Mouse (Mus musculus) left cerebral cortex, adult 9 months (tissue): ENCODE measurements around the gene Pwp2.
A peak's percentile ranks its signal among the peaks of the same experiment; 100 is the strongest.
"Not testable (repeated sequence)": the region's sequence is repeated elsewhere in the genome, so short reads cannot be mapped to it uniquely, and the experiment has no call there.

Experiments
- DNase-seq, 2 experiments: peaks; one replicate each; pipeline ENCODE4 v3.0.0; 2022; ENCODE audit warnings: low spot score in 2 of 2

Gene Pwp2

DNA sequence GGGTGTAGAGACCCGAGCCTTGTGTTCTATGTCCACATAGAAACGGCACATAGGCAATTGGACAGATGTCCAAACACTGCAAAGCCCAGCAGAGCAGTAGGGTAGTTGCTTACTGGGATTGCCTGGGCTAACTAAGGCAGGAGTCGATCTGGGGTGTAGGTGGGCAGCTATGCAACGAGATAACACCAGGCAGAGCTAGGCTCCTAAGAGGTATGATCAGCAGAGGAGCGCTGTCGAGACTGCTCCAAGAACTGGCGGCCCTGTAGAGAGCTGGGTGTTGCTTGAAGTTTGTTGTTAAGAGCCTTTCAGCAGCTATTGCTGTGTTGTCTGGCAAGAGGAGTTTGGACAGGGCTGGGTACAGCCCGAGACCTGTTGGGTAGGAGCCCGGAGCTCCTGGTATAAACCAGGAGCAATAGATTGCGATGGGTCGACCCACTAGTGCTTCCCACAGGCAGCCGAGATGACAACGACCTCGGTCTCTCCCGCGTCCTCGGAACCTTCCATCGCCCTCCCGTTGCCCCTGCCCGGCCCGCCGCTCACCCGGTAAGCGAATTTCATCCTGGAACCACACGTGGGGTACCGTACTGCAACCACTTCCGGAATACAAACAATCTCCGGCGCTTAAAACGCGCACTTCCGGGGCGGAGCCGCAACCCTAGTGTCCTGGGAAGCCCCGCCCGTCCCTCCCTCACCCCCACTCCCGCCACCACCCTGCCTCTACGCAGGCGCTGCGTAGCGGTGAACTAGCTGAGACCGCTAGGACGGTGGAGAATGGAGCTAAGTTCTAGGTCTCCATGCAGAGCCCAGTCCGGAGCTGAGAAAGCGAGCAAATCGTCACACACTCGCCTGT is at the start of gene Pwp2:
TSS of gene Pwp2 (minus strand) at position 619 of the 850 bp plus-strand sequence.
- DNase-seq: peak; percentile 69 to 89

DNA sequence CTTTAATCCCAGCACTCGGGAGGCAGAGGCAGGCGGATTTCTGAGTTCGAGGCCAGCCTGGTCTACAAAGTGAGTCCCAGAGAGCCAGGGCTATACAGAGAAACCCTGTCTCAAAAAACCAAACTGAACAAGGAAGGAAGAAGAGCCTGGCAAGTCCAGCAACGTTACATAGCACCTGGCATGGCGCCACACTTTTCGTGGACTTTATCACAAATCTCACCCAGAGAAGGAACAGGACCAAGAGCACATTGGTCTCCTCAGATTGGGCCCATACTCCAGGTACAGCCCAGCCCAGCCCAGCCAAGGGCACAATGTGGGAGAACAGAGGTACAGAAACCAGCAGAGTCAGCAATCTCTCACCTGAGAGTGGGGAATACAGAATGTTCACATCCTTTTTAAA is 48.8 kb upstream of the Pwp2 start:
- no peak for DNase-seq

DNA sequence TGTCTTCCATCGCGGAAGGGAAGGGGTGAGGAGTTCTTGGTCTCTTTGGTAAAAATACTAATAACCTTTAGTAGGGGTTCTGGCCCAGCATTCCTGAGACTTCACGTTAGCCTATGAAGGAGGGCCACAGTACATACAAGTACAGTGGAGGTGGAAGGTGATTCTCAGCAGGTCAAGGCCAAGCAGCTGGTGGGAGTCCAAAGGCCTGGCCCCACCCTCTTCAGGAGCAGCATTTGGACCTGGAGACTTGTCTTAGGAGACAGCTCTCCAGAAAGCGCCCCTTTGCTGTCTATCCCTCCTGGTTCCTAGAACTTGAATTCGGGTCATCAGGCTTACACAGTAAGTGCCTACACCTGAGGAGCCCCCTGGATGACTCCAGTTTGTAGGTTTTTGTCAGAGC is 48.2 kb upstream of the Pwp2 start:
- DNase-seq: no peak

DNA sequence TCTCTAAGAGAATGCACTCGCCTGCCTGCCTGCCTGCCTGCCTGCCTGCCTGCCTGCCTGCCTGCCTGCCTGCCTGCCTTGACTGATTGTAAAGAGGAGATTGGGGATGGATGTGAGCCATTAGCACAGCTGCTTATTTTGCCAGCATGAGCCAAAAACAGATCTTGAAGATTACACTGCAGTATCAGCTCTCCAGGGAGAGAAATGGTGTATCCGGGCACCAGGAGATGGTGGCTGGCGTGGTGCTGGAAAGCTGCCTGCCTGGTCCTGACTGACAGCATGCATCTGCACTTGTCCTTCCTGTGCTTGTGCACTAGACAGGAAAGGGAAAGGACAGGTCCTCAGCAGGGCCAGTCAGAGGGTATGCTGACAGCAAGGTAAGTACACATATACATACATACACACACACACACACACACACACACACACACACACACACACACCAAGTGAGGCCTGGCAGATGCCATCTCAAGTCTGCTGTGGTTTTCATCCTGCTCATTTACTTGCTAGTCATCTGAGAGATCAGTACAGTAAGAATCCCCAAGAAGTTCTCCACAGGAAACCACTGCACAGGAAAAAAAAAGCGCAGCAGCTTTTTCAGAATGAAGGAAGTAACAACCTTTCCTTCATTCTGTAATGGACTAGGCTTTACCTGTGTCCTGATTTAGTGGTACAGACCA is 47.5 kb upstream of the Pwp2 start:
- DNase-seq: no peak

DNA sequence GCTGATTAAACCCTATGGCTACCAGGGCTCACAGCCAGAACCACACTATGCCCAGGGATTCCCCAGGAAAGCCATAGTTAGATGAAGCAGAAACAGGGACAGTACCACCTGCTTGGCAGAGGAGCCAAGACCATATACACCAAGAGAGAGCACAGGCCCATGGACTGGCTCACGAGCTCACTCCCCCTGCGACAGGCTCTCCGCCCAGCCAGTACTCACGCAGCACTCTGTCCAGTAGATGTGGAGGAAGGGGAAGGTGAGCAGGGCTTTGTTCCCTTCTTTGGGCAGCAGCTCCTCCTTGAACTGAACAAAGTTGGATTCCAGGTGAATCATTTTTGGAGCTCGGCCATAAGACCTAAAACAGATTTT is 43.6 kb upstream of the Pwp2 start:
- DNase-seq: no peak

DNA sequence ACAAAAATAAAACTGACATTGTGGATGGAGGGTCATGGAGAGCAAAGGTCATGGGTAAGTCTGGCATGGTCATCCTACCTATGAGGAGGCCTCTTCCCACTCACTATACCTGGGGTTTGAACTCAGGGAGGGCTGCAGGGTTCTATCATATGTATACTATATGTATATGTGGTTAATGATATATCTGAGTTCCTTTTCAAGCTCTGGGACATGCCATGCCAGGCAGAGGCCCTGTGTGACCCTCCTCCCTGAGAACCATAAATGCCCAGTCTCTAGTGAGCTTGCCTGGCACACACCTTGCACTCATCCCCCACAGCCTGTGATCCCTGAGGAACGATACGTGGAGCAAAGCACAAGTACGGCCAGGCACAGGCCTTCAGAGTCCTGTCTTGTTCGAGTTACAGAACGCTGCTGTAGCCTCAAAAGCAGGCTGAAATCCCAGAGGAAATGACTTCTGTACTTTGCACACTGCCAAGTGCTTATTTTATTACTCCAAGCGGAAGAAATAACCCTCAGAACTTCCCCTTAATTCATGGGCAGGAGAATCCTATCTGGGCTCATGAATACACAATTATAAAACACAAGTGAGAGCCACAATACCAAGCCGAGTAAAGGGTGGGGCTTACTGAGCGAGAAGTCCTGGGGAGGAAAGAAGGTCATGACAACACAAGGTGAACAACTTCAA is 43.1 kb upstream of the Pwp2 start:
- DNase-seq: no peak

DNA sequence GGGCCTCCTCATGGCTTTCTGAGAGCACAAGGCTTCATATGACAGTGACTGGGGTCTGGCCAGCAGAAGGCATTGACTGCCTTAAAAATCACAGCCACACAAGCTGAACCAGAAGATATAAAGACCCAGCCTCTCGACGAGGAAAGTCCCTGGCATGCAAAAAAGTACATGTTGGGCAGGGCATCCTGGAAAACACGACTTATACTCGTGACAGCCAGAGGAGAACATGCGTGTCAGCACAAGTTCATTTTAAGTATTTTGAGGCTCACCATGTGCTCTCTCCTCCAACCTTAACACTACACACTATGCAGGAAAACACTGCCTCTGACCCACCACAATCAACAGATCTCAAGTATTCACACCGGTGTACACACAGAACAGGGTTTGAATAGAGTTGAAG is 39.2 kb upstream of the Pwp2 start:
- no peak for DNase-seq

DNA sequence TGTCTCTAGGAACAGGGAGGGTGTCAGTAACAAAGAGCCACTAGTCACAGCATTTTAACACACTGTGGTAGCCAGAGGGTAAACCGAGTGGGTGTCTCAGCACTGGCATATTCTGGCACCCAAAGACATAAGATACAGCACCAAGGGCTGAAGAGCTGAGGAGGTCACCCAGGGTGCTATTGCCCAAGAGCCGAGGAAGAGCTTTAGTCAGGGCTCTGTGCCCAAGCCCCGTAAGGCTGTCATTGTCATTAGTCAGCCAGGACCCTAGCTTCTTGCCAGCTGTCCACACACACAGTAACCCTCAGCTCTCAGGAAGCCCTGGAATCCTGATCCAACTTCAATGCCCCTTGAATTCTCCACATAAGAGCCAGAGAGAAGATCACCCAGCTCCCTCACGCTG is 38.0 kb upstream of the Pwp2 start:
- DNase-seq: no peak

DNA sequence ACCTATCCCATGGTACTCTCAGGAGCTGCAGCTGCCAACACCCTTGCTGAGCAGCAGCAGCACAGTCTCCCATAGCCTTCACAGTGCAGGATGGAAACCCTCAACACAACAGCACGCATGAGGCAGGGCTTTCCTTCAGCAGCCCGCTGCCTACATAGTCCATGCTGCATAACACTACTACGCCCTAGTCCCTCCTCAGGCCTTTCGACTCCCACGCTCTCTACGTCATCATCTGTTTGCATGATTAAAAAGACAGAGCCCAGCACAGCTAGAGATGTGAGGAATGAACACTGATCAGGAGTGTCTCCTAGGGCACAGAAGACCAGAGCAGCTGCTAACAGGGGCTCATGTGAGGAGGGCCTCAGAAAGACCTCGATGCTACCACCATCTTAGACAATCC is 36.4 kb upstream of the Pwp2 start:
- peak in 1 of 2 experiments; percentile 28 for DNase-seq

DNA sequence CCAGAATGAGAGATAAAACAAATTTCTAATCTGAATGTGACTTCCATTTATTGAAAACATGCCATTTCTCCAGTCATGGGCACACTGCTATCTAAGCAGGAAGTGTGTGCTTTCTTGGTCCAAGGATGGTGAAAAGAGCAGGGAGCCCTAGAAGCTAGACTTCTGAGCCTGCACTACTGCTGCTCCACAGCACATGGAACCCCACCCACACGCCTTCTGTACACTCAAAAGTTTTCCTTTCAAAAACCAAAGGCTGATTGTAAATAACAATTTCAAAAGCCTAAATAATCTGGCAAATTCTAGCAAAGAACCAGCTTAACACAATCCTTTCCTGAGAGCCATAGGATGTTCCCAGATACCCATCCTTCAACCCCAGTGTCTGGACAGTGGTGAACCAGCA is 34.6 kb upstream of the Pwp2 start:
- DNase-seq: peak in 1 of 2 experiments; percentile 44

DNA sequence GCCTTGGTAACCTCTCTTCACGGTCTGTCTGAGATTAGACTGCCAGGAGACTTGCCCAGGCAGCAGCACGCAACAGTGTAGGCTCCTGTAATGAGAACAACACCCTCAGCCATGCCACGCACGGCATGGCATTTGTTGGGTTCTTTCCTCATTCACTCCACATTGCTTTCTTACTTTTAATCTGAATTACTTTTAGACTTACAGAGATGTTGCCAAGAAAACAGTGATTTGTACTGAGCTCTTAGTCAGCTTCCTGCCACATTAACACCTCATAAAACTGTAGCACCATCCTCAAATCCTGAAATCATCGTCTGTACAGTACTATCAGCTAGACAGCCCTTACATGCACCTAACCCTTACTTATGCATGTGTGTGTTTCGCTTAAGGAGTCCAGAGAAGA is 33.6 kb upstream of the Pwp2 start:
- no peak for DNase-seq

DNA sequence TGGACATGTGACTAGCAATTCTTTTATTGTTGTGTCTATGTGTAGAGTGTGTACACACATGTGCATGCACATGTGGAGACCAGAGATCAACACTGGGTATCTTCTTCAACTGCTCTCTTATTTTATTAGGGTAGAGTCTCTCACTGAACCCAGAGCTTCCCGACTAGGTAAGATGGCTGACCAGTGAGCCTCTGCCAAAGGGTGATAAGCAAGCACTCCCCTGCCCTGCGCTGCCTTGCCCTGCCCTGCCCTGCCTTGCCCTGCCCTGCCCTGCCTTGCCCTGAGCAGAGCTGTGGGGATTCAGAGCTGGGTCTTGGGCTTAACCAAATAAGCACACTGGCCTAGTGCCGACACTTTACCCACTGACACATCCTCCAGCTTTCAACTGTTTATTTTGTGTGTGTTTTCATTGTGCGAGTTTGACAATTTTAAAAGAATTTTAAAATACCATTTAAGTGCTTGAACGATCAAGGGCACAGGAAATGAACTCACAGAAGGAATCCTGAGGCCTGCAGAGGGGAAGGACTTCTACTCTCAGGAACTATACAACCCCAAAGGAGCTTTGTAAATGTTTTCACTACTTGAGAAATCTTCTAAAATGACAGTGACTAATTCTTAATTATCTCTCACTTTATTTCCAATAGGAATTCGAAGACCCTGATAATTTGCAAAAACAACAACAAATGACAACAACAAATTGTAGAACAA is 31.6 kb upstream of the Pwp2 start:
- DNase-seq: no peak

DNA sequence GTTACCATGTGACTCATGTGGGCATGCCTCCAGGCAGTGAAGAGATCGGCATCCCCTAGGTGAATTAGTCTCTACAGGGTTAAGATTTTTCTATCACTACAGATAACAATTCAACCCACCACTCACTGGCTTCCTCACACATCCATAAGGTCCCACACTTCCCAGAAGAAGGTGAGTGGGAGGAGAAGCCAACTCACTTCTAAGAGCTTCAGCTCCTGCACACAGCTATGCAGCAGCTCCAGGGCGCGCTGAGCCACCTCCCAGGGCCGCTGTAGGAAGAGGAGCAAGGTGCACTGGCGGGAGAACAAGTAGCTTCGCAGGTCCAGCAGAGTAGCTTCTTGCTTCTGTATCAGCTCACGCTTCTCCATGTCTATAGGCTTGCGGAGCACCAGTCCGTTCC is 29.4 kb upstream of the Pwp2 start:
- DNase-seq: peak; percentile 46 to 58

DNA sequence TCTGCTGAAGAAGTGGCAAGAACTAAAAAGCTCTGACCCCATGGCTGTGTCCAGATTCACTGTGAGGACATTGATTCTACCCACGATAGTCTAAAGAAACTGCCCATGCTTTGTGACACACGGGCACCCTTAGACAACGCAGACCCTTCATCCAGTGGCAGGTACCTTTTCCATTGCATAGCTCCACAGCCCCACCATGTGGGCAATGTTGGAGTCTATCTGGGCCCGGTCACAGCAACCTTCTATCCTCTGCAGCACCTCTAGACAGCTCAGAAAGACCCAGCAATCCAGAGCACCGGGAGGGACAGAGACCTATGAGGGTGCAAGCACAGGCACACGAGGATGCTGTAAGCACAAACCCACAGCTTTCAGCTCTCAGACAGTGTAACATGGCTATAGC is 26.4 kb upstream of the Pwp2 start:
- DNase-seq: no peak

DNA sequence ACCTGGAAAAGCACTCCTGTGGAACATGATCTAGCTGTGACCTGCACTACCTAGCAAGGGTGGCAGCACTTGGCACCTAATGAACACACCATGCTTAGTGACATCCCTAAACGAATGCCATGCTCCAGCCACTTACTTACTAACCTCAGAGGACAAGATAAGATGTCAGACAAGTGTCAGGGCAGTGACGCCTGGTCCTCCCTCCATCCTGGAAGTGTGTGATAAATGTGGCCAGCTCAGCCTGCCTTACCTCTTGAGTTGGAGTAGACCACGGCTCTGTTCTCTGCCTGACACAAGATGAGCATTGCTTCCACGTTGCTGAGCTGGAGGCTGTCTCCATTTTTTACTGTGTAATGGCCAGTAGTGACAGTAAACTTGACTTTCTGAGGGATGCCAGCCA is 16.2 kb upstream of the Pwp2 start:
- DNase-seq: no peak

DNA sequence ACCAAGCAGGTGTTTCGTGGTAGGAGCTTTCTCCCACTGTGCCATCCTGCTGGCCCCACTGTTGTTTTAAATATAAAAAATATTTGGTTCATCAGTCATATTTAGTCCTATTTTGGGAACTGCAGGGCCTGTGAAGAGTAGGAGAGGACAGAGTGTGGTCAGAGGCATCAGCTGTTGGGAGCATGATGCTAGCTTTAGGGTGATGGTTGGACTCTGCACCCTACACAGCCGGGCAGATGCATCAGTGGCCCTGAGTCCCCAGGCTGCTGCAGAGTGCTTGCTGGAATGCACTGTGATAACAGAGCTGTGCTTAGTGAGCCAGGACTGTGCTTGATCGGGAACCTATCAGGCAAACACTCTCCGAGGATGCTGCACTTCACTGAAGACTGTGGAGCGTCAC is 8.0 kb upstream of the Pwp2 start:
- no peak for DNase-seq

DNA sequence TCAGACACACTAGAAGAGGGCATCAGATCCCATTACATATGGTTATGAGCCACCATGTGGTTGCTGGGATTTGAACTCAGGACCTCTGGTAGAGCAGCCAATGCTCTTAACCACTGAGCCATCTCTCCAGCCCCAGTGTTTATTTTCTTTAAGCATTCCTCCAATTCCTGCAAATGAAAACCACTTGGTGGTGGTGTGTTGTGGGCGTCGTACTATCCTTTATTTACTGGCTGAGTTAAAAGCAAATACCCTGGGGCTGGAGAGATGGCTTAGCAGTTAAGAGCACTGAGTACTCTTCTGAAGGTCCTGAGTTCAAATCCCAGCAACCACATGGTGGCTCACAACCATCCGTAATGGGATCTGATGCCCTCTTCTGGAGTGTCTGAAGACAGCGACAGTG is 1.1 kb upstream of the Pwp2 start:
- DNase-seq: not testable (repeated sequence)

DNA sequence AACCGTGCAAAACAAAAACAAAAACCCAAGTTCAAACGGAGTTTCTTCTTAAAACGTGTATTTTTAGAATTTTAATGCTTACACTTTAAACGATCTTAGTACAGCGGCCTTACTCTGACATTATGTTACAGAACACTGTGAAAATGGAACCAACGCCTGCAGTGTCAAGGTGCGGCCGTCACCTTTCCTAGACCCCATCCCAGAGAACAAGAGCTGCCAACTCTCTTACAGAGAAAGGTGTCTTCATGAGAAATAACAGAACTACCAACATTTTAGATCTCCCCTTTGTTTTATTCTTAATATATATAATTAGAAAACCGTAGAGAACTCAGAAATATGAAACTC is 404 bp upstream of the Pwp2 start:
- no peak for DNase-seq

DNA sequence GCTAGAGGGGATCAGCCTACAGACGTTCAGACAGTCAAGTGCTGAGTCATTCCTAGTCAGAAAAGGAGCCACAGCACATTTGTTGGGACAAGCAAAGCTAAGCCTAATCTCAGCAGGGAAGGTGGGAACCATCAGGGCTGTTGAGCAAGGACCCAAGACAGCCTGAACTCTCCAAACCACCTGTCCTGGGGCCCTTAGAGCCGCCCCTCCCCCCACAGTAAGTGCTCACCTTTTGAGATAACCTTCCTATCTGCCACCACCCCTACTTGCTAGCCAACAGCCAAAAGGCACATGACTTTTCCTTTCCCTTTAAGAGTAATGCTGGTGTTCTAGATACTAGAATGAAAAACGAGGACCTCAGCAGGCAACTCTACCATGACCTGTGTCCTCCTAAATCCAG is 1.4 kb downstream of the Pwp2 start:
- DNase-seq: no peak

DNA sequence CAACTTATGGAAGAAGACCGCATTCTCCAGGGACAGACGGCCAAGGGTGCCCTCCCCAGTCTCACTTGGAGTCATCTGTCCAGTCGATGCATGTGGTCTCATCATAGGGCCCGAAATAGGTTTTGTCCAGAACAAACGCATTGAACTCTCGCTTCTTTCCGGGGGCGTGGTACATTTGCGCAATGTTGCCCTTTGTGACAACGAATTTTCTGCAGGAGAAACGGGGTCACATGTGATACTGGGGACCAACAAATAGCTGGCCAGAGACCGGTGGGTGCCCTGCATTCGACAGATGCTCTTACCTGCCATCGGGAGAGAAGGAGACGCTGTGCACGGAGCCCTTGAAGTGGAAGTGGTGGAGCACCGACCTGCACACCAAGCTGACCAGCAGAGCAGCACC is 2.6 kb downstream of the Pwp2 start:
- DNase-seq: no peak

DNA sequence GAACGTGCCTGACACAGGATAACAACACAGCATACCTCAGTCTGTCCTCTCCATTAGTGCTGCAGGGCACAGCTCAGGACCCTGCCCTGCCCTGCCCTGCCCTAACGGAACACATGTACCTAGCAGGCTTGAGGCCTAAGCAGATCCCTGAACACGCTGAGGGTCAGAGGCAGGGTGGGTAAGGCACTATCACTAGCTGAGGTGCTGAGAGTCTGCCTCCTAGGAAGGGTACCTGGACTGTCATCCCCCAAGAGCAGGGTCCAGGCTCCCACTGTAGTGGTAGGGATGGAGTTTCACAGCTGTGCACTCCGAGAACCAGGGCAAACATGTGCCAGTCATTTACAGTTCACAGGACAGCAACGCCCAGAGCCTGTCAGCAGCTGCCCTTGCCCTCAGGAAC is 10.5 kb downstream of the Pwp2 start:
- DNase-seq: no peak

DNA sequence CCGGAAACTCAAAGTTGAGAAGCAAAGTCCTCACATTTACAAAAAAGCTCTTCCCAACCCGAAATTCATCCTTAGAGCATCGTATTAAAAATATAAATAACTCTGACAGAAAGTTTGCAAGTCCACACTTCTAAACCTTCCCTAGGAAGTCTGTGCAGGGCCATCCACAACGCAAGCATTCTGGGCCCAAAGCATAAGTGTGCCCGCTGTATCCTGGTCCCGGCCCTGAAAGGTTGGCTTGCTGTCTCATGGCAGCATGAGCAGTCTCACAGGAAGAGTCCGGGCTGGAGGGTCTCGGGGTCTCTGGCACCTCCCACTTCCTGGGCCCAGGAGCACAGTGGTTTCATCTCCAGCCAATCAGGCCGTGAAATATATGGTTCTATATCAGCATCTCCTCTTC is 13.4 kb downstream of the Pwp2 start:
- no peak for DNase-seq
